Mouse (Mus musculus) G1E (cell line): ENCODE data around the gene Arhgap22. TPM values are rescaled to one million over a fixed set of nuclear protein-coding genes. Genes with fewer than 3 reads are reported as not detected.

Source experiments
- ATAC-seq: 2 replicates; pipeline ENCODE4 v1.8.0; 2016; ENCODE audit warnings: mild to moderate bottlenecking; ENCODE audit not compliant: insufficient number of reproducible peaks, poor library complexity, low FRiP score, severe bottlenecking; ENCODE audit errors: extremely low read depth
- DNase-seq: peaks from one replicate; pipeline ENCODE4 v3.0.0; 2012; ENCODE audit warnings: low spot score
- H3K27me3 ChIP-seq: 2 replicates; pipeline ENCODE4 v1.6.1; 2012; ENCODE audit warnings: mild to moderate bottlenecking, low read length, inconsistent platforms; ENCODE audit not compliant: insufficient read depth
- H3K36me3 ChIP-seq: replicated peaks from 2 replicates; pipeline ENCODE3; 2012; ENCODE audit warnings: mild to moderate bottlenecking, inconsistent platforms
- H3K4me1 ChIP-seq: 2 replicates; pipeline ENCODE4 v1.6.1; 2012; ENCODE audit warnings: low read depth, low read length, inconsistent platforms, mixed read lengths; ENCODE audit not compliant: insufficient read depth
- H3K4me3 ChIP-seq: 2 replicates; pipeline ENCODE4 v1.5.1; 2012; ENCODE audit warnings: low read depth, mild to moderate bottlenecking, inconsistent platforms, low read length, moderate library complexity, mixed read lengths
- H3K9me3 ChIP-seq: replicated peaks from 2 replicates; pipeline ENCODE4 v1.6.1; 2012; ENCODE audit warnings: inconsistent platforms
- CTCF ChIP-seq: IDR thresholded peaks from 2 replicates; pipeline ENCODE4 v1.5.1; 2012; ENCODE audit warnings: low read depth, low read length, inconsistent platforms, mixed read lengths
- GATA1 ChIP-seq: IDR thresholded peaks from 2 replicates; pipeline ENCODE4 v1.6.1; 2012; ENCODE audit warnings: borderline replicate concordance, low read length, inconsistent platforms, mixed read lengths
- GATA2 ChIP-seq: IDR thresholded peaks from 2 replicates; pipeline ENCODE4 v1.6.1; 2012; ENCODE audit warnings: low read depth, low read length, inconsistent platforms, borderline replicate concordance
- POLR2AphosphoS5 ChIP-seq: IDR thresholded peaks from 2 replicates; pipeline ENCODE4 v1.6.1; 2012; ENCODE audit warnings: low read depth, low read length, inconsistent platforms; ENCODE audit not compliant: insufficient replicate concordance
- TAL1 ChIP-seq: conservative IDR thresholded peaks from 2 replicates; pipeline ENCODE4 v1.6.1; 2012; ENCODE audit warnings: low read depth, low read length, inconsistent platforms, mixed read lengths
- polyA plus RNA-seq: library from polyadenylated mRNA; stranded (reverse); fragments of >175 nt; gene quantifications from 2 replicates; pipeline ENCODE4 v1.2.3, GENCODE M21; 2012
- total RNA-seq, 2 experiments: library from RNA; stranded (forward) in 1 of 2; stranded (reverse) in 1 of 2; fragments of 200-1000 nt in 1 of 2; fragments of >200 nt in 1 of 2; fragmentation: Nextera tagmentation in 1 of 2; gene quantifications; 2 replicates each; pipeline ENCODE4 v1.2.3; 2014 to 2017

The Arhgap22 gene
- total and polyA plus RNA-seq, 3 experiments = 0.05 TPM; not detected in 2

GRCm38 (mm10) chr14:33194241-33194640 is 19.6 kb upstream of the Arhgap22 start:
- TF ChIP-seq CTCF = no peak
- Histone ChIP-seq H3K4me1 (no peaks in the 10 kb centered on the region), H3K9me3 (peaks cover 20% of the 10 kb centered on the region), H3K27me3 (no peaks in the 10 kb centered on the region), H3K36me3 (no peaks in the 10 kb centered on the region), H3K4me3 (no peak overlapping the region)
- DNase-seq (no peak), ATAC-seq (no peak)

DNA sequence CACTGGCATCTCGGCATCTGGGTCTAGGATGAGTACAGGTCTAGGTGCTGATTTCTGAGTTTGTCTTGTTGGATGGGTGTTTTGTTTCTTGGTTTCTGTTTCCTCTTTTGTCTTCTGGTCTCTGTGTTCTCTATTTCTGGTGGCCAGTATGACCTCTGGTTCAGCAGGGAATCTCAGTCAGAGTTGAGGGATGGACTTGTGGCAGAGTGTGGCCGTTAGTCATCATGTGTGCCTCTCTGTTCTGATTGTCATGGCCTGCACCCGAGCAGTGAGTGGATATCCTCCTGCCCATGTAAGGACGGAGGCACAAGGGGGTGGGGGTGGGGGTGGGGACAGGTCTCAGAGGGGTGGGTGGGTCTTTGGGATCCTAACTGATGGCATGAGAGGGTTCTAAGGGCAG is 11.7 kb upstream of the Arhgap22 start:
- Histone ChIP-seq H3K9me3 (peaks cover 35% of the 10 kb centered on the region), H3K4me1 (no peaks in the 10 kb centered on the region), H3K36me3 (no peaks in the 10 kb centered on the region), H3K4me3 (no peak overlapping the region), H3K27me3 (no peaks in the 10 kb centered on the region)
- no peak for ATAC-seq
- no peak for TF ChIP-seq CTCF
- no peak for TF ChIP-seq GATA2
- no peak for TF ChIP-seq GATA1
- no peak for TF ChIP-seq TAL1
- TF ChIP-seq POLR2AphosphoS5 = no peak
- no peak for DNase-seq

DNA sequence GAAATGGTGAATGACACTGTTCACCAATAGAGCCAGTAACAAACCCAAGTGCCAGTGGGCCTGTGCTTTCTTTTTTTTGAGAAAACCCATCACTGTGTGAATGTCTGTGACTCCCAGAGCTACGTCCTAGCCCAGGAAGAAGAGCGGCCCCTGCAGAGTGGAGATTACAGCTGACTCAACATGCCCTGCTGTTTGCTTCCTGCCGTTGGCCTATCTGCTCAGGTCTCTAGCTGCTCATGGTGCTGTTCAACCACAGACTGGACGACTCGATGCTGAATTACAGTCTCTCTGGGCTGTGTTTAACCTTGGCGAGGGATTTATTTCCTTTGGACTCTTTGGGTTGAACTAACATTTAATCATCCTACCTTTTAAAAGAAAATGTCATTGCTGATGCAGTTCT is 10.9 kb upstream of the Arhgap22 start:
- Histone ChIP-seq H3K27me3 (no peaks in the 10 kb centered on the region), H3K9me3 (peaks cover 40% of the 10 kb centered on the region), H3K36me3 (no peaks in the 10 kb centered on the region), H3K4me1 (no peaks in the 10 kb centered on the region), H3K4me3 (no peak overlapping the region)
- DNase-seq (no peak), ATAC-seq (no peak)
- no peak for TF ChIP-seq POLR2AphosphoS5
- TF ChIP-seq GATA1 = no peak
- TF ChIP-seq GATA2 = no peak
- TF ChIP-seq TAL1 = no peak
- no peak for TF ChIP-seq CTCF

- no peak for TF ChIP-seq GATA1
- no peak for TF ChIP-seq CTCF
- TF ChIP-seq TAL1 = no peak
- TF ChIP-seq GATA2 = no peak
- TF ChIP-seq POLR2AphosphoS5 = no peak
- H3K27me3 ChIP-seq = no peaks in the 10 kb centered on the region
- H3K4me3 ChIP-seq = no peak overlapping the region
- ATAC-seq (no peak), DNase-seq (no peak)
- H3K9me3 ChIP-seq = peaks cover 45% of the 10 kb centered on the region
- H3K4me1 ChIP-seq = no peaks in the 10 kb centered on the region
- no peaks in the 10 kb centered on the region for H3K36me3 ChIP-seq
These were observed 10.0 kb upstream of the Arhgap22 start for GRCm38 (mm10) chr14:33203777-33204176.

GRCm38 (mm10) chr14:33205280-33205965 is 8.4 kb upstream of the Arhgap22 start:
- no peak overlapping the region for H3K4me3 ChIP-seq
- TF ChIP-seq GATA1 (no peak), CTCF (no peak), TAL1 (no peak), GATA2 (no peak), POLR2AphosphoS5 (no peak)
- no peaks in the 10 kb centered on the region for H3K4me1 ChIP-seq
- H3K36me3 ChIP-seq = no peaks in the 10 kb centered on the region
- no peaks in the 10 kb centered on the region for H3K27me3 ChIP-seq
- ATAC-seq (no peak), DNase-seq (no peak)
- H3K9me3 ChIP-seq = peaks cover 53% of the 10 kb centered on the region

GRCm38 (mm10) chr14:33207011-33207410 is 6.8 kb upstream of the Arhgap22 start:
- Histone ChIP-seq H3K4me1 (no peaks in the 10 kb centered on the region), H3K9me3 (peaks cover 53% of the 10 kb centered on the region), H3K36me3 (no peaks in the 10 kb centered on the region), H3K27me3 (no peaks in the 10 kb centered on the region), H3K4me3 (no peak overlapping the region)
- ATAC-seq (no peak), DNase-seq (no peak)
- no peak for TF ChIP-seq POLR2AphosphoS5
- no peak for TF ChIP-seq GATA1
- no peak for TF ChIP-seq CTCF
- TF ChIP-seq TAL1 = no peak
- no peak for TF ChIP-seq GATA2

DNA sequence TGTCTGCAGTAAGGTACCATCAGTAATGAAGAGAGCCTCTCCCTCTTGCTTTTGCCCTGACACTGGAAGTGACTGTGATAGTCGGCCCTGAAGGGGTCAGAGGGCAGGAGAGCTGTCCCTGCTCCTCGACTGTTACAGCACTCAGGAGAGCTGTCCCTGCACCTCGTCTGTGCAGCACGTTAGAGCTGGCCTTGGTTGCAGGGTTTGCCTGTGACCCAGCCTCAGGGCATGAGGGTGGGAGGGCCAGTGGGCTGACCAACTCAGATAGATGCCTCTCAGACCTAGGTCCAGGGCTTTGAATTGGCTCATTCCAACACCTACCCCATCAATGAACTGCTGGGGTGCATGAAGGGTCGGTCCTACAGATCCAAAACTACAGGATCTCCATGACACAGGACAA is 5.5 kb upstream of the Arhgap22 start:
- Histone ChIP-seq H3K27me3 (no peaks in the 10 kb centered on the region), H3K9me3 (peaks cover 51% of the 10 kb centered on the region), H3K4me1 (no peaks in the 10 kb centered on the region), H3K36me3 (no peaks in the 10 kb centered on the region), H3K4me3 (no peak overlapping the region)
- DNase-seq = no peak
- ATAC-seq = no peak
- no peak for TF ChIP-seq POLR2AphosphoS5
